Mouse (Mus musculus) olfactory bulb, adult 2 months (tissue): Measurements from ENCODE around the gene Ap5s1. TPM values are rescaled to one million over a fixed set of nuclear protein-coding genes. Genes with fewer than 3 reads are reported as not detected.
A peak's percentile ranks its signal among the peaks of the same experiment; 100 is the strongest.

ENCODE experiments used
- H3K27ac ChIP-seq: fragments of 200-500 bp; 2 replicates; pipeline ENCODE4 v1.5.1; 2012; ENCODE audit warnings: low read depth, low read length; ENCODE audit not compliant: insufficient read depth
- H3K4me1 ChIP-seq: fragments of 200-500 bp; 2 replicates; pipeline ENCODE4 v1.6.1; 2012; ENCODE audit warnings: low read length; ENCODE audit not compliant: control insufficient read depth, insufficient read depth
- H3K4me3 ChIP-seq: fragments of 200-500 bp; 2 replicates; pipeline ENCODE4 v1.5.1; 2012; ENCODE audit warnings: mild to moderate bottlenecking, low read depth, low read length, moderate library complexity; ENCODE audit not compliant: insufficient read depth
- CTCF ChIP-seq: fragments of 200-500 bp; IDR thresholded peaks from 2 replicates; pipeline ENCODE4 v1.5.1; 2012; ENCODE audit warnings: low read depth, mild to moderate bottlenecking, low read length, moderate library complexity; ENCODE audit not compliant: insufficient read depth
- POLR2A ChIP-seq: fragments of 200-500 bp; IDR thresholded peaks from 2 replicates; pipeline ENCODE4 v1.6.1; 2012; ENCODE audit warnings: mild to moderate bottlenecking, low read depth, low read length, moderate library complexity; ENCODE audit not compliant: insufficient read depth
- WGBS: fragments of 180-500 bp; shearing (Covaris S2); methylation state at CpG from one replicate; pipeline ENCODE4 v1.1.7; 2018; 5-methylcytosine and 5-hydroxymethylcytosine counted together
- polyA plus RNA-seq: library from polyadenylated mRNA; stranded (reverse); fragments of >200 nt; gene quantifications from 2 replicates; pipeline ENCODE4 v1.2.4, GENCODE M21; 2012; ENCODE audit warnings: low replicate concordance; ENCODE audit not compliant: missing spikeins, insufficient read depth, insufficient read length

Gene Ap5s1
- polyA plus RNA-seq, 1 experiment = not detected

GRCm38 (mm10) chr2:131255738-131256137, 48.9 kb downstream of the Ap5s1 start:
- H3K4me1 ChIP-seq = peaks cover 4% of the 10 kb centered on the region
- WGBS = 68% methylated on average over 3 of the region's 3 CpGs
- H3K4me3 ChIP-seq = no peak overlapping the region
- no peak overlapping the region for H3K27ac ChIP-seq
- TF ChIP-seq CTCF (no peak), POLR2A (no peak)

GRCm38 (mm10) chr2:131258693-131259092, 51.8 kb downstream of the Ap5s1 start:
- no peak for TF ChIP-seq CTCF
- TF ChIP-seq POLR2A = no peak
- 89% methylated on average over 8 of the region's 8 CpGs for WGBS
- Histone ChIP-seq H3K4me1 (peaks cover 6% of the 10 kb centered on the region), H3K4me3 (no peak overlapping the region), H3K27ac (no peak overlapping the region)

- Histone ChIP-seq H3K4me1 (peaks cover 9% of the 10 kb centered on the region), H3K27ac (no peak overlapping the region), H3K4me3 (no peak overlapping the region)
- WGBS = 58% methylated on average over 9 of the region's 9 CpGs
- no peak for TF ChIP-seq POLR2A
- TF ChIP-seq CTCF = no peak
Measured at GRCm38 (mm10) chr2:131260544-131261307, 53.8 kb downstream of the Ap5s1 start.

DNA sequence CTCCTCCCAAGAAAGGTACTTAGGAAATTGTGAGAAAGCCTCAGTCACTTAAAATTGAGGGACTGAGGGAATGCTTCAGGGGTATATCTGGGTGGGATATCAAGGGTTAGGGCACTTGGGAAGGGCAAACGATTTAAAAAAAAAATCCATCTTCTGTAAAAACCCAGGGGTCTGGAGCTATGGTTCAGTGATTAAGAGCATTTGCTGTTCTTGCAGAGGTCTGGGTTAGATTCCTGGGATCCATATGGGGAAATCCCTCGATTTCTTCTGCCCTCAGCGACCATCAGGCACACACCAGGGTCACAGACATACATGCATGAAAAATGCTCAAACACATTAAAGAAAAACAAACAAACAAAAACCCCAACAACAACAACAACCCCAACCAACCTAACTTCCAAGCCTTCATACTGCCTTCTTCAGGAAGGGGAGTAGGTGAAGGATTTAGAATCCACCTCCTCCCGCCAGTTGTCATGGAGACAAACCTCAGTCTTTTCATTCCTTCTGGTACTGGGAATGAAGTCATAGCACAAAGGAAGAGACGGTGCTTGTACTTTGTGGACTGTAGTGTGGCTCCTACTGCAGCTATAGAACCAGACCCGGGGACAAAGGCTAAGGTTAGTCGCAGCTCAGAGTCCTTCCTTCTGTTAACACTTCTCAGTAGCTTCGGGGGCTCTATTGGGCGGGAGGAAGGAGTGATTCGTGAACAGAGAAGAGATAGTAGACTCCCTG, 54.8 kb downstream of the Ap5s1 start:
- 3% methylated on average over 10 of the region's 10 CpGs for WGBS
- peak overlapping the region; percentile 99 for H3K27ac ChIP-seq

DNA sequence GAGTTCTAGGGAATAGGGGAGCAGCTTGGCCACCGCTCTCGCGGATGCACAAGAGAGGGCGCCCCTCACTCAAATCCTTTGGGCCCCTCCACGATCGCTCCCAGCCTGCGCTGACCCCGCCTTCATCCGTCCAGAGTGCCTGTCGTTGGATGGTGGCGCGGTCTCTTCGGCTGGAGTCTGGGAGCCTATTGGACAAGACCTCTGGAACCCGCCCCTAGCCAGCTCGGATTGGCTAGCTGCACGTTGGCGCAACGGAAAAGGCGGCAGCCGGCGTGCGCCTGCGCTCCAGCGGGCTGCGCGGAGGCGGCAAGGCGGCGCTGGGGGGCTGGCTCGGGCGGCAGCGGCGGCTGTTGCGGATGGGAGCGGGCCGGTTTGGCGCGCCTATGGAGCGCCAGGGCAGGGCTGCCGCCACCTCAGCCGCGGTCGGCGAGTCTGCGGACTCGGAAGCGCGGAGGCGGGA, 55.4 kb downstream of the Ap5s1 start, which contains the start of gene Pank2:
Pank2 (plus strand) TSS at position 283 of the 460 bp plus-strand sequence.
- WGBS = 2% methylated on average over 49 of the region's 49 CpGs
- H3K4me3 ChIP-seq = peak within 1 kb of the TSS; percentile 96
- peak within 1 kb of the TSS; percentile 99 for H3K27ac ChIP-seq
- H3K4me1 ChIP-seq = peaks cover 9% of the 10 kb centered on the region
- TF ChIP-seq CTCF = no peak
- peak; percentile 92 for TF ChIP-seq POLR2A

More for the DNA sequence above, 54.8 kb downstream of the Ap5s1 start:
- peaks cover 9% of the 10 kb centered on the region for H3K4me1 ChIP-seq
- TF ChIP-seq CTCF (no peak), POLR2A (no peak)
- peak overlapping the region; percentile 84 for H3K4me3 ChIP-seq

Other genes starting within 250 kb of the Ap5s1 start
- not detected in 2 replicates for gene Gfra4, start 164.0 kb upstream of the Ap5s1 start, polyA plus RNA-seq
- gene Adam33, start 143.3 kb upstream of the Ap5s1 start, polyA plus RNA-seq = not detected in 2 replicates
- not detected in 2 replicates for gene Siglec1, start 120.3 kb upstream of the Ap5s1 start, polyA plus RNA-seq
- not detected in 2 replicates for gene Hspa12b, start 79.8 kb upstream of the Ap5s1 start, polyA plus RNA-seq
- gene Gm11037, start 73.6 kb upstream of the Ap5s1 start, polyA plus RNA-seq = not detected in 2 replicates
- gene 1700037H04Rik, start 47.0 kb upstream of the Ap5s1 start, polyA plus RNA-seq = not detected in 2 replicates
- not detected in 2 replicates for gene Cenpb, start 27.0 kb upstream of the Ap5s1 start, polyA plus RNA-seq
- not detected in 2 replicates for gene Cdc25b, start 20.1 kb upstream of the Ap5s1 start, polyA plus RNA-seq
- gene Spef1, start 19.8 kb upstream of the Ap5s1 start, polyA plus RNA-seq = not detected in 2 replicates
- gene Mavs, start 27.0 kb downstream of the Ap5s1 start, polyA plus RNA-seq = not detected in 2 replicates
- not detected in 2 replicates for gene Pank2, start 55.4 kb downstream of the Ap5s1 start, polyA plus RNA-seq
- not detected in 2 replicates for gene Rnf24, start 145.8 kb downstream of the Ap5s1 start, polyA plus RNA-seq